Mouse (Mus musculus) thymus, postnatal 10 days (tissue): Measurements from ENCODE around the gene Pax9.

Experiments
- DNase-seq, 2 experiments: peaks; one replicate each; pipeline ENCODE4 v3.0.0; 2021; ENCODE audit warnings: low spot score in 2 of 2

Gene Pax9

DNA sequence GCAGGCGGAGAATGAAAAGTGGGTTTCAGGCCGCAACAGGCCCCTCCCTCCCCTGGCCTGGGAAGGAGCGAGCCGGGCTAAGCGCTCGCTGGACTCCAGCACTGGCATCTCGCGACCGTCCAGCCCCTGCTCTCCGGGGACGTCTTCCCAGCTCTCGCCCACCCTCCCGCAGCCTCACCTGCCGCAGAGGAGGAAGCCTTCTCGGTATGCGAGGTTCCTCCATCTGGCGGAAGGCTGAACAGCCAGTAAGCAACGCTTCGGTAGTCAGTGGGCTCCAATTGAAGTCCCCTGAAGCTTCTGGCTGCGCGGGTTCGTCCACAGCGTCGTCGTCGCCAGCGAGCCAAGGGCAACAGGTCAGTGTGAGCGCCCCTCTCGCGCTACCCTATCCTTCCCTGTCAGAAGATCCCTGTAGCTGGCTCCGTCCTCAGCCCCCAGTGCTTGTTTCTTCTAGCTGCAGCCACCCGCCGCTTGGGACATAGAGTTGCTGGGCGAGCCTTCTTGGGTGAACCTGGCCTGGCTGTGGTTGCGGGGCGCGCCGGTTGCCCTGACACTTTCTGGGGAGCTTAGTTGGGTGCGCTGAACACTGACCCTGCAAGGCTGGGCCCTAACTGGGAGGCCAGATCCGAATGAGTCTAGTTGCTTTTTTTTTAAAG is at the start of gene Pax9:
Gene Pax9, plus strand, starts transcription at position 341 of the 653 bp plus-strand sequence.
- no peak for DNase-seq

DNA sequence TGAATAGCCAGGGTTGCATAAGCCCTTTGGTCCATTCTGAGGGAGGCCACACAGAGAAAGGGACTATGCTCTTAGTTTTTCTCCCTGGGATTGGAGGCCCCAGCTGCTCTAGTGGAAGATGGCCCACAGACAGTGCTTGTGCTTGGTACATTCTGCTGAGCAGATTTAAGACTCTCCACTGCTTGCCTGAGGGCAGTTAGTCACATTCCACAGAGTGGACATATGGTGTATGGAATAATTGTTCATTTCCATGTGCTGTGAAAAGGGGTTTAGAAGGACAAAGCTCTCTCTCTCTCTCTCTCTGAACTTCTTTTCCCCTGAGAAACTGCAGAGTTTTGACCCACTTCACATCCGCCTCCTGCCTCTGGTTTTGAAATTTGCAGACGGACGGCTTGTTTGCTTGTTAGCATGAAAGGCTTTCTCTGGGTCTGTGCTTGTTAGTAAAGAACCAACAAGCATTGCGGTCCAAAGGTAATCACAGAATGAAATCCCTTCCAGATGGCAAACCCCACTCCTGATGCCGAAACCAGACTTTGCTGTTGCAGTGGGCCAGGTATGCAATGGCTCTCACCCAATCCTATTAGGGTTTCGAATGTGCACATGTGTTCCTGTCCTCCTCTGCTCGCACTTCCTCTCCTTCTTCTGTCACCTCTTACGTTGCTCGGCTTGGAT is 22.0 kb upstream of the Pax9 start:
- no peak for DNase-seq

DNA sequence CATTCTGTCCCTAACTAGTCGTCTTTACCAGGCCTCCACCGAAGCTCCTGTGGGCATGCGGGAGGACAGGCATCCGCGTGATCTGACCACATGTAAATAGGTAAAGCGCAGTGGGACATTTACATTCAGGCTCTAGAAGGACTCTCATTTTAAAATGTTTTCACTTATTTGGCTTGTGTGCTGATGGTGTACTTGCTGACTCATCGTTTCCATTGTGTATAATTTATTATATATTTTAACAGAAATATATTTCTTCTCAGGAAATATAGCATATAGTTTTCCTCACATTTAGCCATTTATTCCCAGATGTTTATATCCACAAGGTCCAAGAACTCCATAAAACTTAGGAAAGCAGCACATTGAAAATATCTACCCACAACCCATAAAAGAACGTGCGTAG is 20.8 kb upstream of the Pax9 start:
- no peak for DNase-seq

GRCm38 (mm10) chr12:56674726-56675125 is 16.8 kb upstream of the Pax9 start:
- no peak for DNase-seq

DNA sequence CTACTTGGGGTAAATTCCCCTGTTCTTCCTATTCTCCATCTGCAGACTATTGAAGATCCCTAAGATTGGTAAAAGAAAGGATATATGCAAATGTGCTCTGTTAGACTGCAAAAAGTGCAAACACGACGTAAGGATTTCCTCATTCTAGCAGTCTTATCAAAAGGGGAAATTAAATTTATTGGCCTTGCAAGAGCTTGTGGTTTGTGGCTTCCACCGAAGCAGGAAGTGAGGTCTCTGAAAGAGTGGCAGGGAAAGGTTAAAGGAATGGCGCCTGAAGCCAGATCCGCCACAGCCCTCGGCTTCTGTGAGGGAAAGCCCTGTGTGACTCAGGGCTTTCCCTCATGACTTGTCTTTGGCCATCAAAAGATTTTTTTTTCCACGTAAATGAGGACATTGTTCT is 13.9 kb upstream of the Pax9 start:
- DNase-seq = no peak

DNA sequence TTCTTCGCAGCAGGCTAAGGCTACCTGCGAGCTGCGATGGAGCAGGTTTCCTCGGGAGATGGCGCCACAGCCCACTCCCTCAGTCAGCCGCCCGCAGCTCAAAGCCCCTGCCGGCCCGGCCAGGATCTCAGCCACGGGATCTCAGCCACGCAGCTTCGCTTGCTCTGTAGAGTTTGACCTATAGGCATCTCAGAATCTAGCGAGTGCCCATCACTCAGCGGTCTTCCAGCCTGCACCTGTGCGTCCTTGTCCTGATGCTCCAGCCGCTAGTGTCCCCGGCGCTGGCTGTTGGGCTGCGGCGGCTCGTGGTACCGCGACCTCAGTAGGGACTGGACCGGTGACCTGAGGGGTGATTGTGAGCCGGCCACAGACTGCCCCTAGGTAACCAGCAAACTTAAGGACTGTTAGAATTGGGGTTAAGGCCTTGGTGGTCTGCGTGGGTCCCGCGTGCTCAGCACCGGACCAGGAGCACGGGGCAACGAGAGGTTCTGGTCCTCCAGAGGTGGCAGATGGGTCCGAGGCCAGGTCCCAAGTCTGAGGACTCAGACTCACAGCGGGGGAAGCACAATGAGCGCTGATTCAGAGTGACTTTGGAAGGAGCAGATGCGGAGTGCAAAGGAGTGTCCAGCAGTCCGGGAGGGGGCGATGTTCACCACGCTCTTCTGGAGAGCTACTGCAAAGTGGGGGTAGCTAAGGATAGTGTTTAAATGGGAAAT is 10.3 kb upstream of the Pax9 start:
- no peak for DNase-seq

DNA sequence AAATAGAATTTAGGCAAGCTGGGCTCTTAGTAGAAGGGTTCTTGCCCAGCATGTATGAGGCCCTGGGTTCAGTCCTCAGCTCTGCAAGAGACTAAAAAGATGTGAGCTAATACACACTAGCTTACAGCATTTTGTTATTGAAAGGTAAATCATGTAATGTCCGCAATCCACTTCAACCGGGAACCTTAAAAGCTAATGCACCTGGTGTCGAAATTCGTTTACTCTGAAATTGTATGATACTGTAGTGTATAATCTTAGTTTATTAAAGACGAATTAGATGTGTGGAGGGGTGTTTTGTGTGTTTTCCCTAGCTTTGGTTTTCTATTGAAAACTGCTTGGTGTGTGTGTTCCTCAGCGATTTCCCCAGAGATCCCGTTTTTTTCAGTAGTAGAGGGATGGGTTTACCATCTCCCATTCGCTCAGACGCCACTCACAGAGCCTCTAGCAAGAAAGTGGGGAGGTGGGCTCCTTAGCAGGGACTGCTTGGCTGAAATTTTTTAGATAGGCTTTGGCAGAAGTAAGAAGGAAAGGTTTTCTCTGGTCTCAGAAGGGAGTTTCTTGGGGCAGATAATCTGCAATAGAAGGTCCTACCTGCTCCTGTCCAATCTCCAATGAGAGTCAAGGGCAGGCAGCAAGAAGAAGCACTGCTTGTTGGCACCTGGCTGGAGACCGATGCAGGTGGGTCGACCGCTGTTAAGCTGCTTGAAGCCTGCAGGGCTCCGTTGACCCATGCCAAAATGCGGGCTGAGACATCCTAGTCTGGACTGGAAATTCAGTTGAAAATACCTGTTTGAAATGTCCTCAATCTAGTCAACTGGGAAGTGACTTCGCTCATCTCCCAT is 3.7 kb upstream of the Pax9 start:
- no peak for DNase-seq

DNA sequence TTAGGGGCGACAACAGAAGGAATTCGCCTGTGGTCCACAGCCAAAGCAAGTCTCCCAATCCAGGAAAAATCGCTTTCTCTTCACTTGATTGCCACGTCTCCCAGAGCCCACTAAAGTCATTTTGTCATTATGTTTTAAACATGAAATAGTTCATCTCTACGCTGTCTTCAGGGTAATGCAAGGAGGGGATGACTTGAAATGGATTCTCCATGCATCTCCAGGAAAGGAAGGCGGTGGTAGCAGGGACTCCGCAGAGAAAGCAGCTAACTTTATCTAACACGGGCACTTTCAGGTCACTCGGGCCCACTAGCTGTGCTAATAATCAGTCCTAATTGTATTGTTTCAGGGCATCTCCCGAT is 3.1 kb upstream of the Pax9 start:
- no peak for DNase-seq

GRCm38 (mm10) chr12:56688920-56689319 is 2.6 kb upstream of the Pax9 start:
- DNase-seq = no peak

- no peak for DNase-seq
Observed at GRCm38 (mm10) chr12:56689331-56689730, 2.2 kb upstream of the Pax9 start.

- no peak for DNase-seq
Observed at GRCm38 (mm10) chr12:56689736-56690135, 1.8 kb upstream of the Pax9 start.

- no peak for DNase-seq
Observed at GRCm38 (mm10) chr12:56690366-56690765, 1.2 kb upstream of the Pax9 start.

GRCm38 (mm10) chr12:56691001-56691400 is 566 bp upstream of the Pax9 start:
- DNase-seq = no peak

DNA sequence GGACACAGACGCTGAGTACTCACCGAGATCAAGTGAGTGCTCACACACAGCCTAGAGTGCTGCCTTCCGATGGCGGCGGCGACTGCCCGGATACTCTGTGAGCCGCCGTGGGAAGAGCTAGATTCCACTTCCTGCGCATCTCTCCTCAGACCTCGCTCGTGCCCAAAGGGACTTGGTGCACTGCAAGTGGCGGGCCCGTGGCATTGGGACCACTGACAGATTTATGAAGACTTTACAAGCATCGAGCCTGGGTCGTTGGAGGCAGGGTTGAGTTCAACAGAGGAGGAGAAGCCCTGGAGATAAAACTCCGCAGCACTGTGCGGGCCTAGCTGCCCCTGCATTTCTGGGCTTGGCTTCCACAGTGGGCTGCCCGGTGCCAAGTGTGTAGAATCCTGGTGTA is 969 bp downstream of the Pax9 start:
- no peak for DNase-seq

DNA sequence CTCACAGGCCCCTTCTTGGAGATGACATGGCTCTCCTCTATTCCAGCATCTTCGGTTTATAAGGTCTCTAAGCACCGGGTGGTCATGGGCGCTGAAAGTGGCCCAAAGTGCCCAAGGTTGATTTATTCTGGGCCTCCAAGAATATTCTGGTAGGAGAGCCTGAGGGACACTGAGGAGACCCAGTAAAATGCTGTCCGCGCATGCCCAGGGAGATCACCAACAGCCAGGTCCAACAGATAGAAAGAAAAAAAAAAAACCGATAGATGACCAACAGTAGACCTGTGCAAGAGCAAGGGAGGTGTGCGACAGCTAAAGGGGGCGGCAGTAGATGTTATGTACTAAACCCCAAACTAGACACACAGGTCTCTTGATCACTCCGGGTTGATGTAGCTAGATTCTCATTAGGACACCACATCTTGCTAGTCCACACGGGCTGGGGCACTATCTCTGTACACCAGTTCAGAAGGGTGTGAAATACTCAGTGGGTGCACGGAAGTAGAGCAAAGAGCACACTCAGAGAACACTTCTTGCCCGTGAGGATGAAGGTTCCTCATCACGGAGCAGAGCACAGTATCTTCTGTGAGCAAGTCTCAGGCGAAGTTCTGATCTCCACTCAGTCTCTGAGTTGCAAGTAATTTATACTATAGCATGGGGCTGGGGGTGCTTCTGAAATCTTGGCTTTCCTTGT is 2.0 kb downstream of the Pax9 start:
- DNase-seq = no peak

DNA sequence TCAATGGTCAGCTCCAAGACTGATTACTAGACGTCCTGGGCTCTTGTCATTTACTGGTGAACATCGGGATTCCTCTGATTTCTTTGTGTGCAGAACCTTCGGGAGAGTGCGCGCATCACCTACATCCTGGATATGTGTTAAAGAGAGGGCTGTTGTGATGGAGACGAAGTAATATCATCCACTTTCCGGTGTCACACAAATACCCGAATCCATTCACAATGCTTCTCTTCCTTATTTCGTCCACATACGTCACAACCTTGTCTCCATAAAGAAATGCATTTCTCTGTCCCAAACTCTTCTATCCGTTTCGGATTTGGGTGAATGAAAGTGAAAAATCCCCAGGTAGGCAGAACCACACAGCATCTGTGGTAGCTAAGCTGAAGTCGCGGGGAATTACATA is 2.8 kb downstream of the Pax9 start:
- DNase-seq = no peak

DNA sequence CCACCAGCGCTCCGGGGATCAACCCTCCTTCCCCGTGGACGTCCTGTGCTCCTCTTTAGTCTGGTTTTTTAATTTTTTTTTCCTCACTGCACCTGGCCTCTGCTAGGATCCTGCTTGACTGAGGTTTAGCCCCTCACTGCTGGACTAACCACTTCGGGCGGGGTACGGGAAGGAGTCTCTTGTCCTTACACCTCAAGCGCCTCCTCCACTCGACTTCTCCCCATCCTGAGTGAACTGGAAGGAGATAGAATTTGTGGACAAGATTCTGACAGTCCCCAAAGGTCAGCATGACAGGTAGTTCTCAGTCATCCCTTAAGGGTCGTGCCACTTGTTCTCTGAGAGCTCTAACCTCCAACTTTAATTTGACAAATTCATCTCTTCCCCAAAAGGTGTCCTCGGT is 3.4 kb downstream of the Pax9 start:
- no peak for DNase-seq

DNA sequence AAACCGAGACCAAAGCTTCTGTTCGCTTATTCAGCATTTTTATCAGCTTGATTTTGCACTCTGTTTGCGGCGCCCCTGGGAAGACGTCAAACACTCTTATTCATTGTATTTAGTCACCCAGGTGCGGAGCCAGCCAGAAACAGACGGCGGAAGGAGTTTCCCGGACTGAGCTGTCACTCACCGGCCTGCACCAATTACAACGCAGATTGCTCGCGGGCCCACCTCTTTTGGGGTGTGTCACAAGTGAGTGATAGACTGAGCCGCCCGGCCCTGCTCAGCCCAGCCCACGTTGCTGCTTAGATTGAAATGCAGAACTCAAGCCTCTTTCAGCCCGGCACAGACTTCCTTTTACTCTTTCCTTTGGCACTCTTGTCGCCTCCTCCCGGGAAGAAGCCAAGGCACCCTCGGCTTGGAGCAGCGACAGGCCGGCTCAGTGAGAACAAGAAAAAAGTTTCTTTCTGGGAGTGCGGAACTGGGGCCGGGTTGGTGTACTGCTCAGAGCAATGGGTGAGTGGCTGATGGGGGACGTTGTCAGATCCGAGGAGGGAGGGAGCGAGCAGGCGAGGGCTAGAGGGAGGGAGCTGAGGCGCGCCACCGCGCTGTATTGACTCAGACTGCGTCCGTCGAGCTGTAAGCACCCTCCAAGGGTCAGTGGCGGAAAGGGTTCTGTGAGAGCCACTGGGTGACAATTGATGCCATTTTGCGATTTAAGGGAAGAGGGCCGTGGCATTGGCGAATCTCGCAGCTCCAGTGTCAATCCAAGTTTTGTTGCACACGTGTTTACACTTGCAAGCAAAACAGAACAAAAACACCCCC is 4.0 kb downstream of the Pax9 start:
- DNase-seq = no peak

DNA sequence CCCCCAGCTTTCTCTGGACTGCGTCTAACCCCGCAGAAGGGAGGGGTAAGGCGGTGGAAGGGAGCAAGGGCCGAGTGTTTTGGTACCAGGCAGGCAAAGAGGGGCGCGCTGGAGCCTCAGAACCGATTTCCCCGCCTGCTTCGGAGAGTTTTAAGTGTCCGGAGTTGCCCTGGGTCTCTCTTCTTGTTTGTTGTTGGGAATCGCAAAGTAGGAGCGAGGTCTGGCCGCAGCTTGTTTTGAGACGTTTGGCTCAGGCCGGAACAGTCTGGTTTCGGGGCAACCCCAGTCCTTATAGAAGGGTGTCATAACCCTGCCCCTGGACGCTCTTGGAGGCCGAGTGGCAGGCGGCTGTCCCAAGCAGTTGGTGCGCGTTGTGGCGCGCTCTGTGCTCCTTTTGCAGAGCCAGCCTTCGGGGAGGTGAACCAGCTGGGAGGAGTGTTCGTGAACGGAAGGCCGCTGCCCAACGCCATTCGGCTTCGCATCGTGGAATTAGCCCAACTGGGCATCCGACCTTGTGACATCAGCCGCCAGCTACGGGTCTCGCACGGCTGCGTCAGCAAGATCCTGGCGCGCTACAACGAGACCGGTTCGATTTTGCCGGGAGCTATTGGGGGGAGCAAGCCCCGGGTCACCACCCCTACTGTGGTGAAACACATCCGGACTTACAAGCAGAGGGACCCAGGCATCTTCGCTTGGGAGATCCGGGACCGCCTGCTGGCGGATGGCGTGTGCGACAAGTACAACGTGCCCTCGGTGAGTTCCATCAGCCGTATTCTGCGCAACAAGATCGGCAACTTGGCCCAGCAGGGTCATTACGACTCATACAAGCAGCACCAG is 4.8 kb downstream of the Pax9 start:
- DNase-seq = no peak
